Mouse (Mus musculus) kidney, adult 9 months (tissue): ENCODE measurements at regions not wholly inside any gene's neighbourhood (a gene's known extent, or its start where the extent isn't known, plus 50 kb on each side); places are given as distances from the start of the nearest gene placed in this dataset.
"Not testable (repeated sequence)": the region's sequence is repeated elsewhere in the genome, so short reads cannot be mapped to it uniquely, and the experiment has no call there.

Source experiments
- DNase-seq: peaks from one replicate; pipeline ENCODE4 v3.0.0; 2022

- DNase-seq: no peak
These were observed 83.9 kb upstream of the Hcrtr2 start for GRCm38 (mm10) chr9:76407549-76407948.

- DNase-seq: not testable (repeated sequence)
These were observed 78.4 kb upstream of the Hcrtr2 start for GRCm38 (mm10) chr9:76401897-76402670.

GRCm38 (mm10) chr9:76400900-76401299 is 77.2 kb upstream of the Hcrtr2 start:
- no peak for DNase-seq

- DNase-seq: no peak
These were observed 70.1 kb upstream of the Hcrtr2 start for GRCm38 (mm10) chr9:76393763-76394162.

GRCm38 (mm10) chr9:76390839-76391238 is 67.2 kb upstream of the Hcrtr2 start:
- DNase-seq: peak; percentile 49
